Mouse (Mus musculus): ENCODE data around the gene Olfm4. TPM values are rescaled to one million over a fixed set of nuclear protein-coding genes. Genes with fewer than 3 reads are reported as not detected.

Gene Olfm4
- polyA plus RNA-seq, 2 experiments, result 0.92 to 1.2 TPM

- H3K9ac ChIP-seq (ENCODE audit: low read depth, low read length, severe bottlenecking), result no peak overlapping the region
- TF ChIP-seq POLR2A (IDR thresholded peaks at IDR 0.05; ENCODE audit: borderline replicate concordance, extremely low read depth, insufficient read depth, insufficient read length), result no peak
- H3K4me1 ChIP-seq (ENCODE audit: control insufficient read depth, insufficient read depth, low read length), result no peaks in the 10 kb centered on the region
- H3K4me3 ChIP-seq (replicated peaks; ENCODE audit: low read length), result no peak overlapping the region
- no peaks in the 10 kb centered on the region for H3K9me3 ChIP-seq (ENCODE audit: control insufficient read depth, low read length)
- H3K36me3 ChIP-seq (ENCODE audit: control insufficient read depth, insufficient read depth, low read length), result no peaks in the 10 kb centered on the region
- H3K27me3 ChIP-seq (ENCODE audit: control insufficient read depth, insufficient read depth, low read length), result no peaks in the 10 kb centered on the region
- H3K27ac ChIP-seq (replicated peaks; ENCODE audit: low read depth, low read length), result no peak overlapping the region
- ATAC-seq (ENCODE audit: low FRiP score, low read depth), result no peak
- WGBS, result 87% methylated on average over 4 of the region's 4 CpGs
- no peak for DNase-seq (ENCODE audit: low spot score)
- H3K4me2 ChIP-seq (replicated peaks; ENCODE audit: low read depth, low read length, severe bottlenecking), result no peak overlapping the region
Measured at GRCm38 (mm10) chr14:79981437-79981836, 2.4 kb upstream of the Olfm4 start.

GRCm38 (mm10) chr14:79985137-79985670 lies 1.3 kb downstream of the Olfm4 start:
- Histone ChIP-seq H3K9ac (ENCODE audit: low read depth, low read length, severe bottlenecking) (no peak overlapping the region), H3K4me3 (replicated peaks; ENCODE audit: low read length) (no peak overlapping the region), H3K4me2 (replicated peaks; ENCODE audit: low read depth, low read length, severe bottlenecking) (no peak overlapping the region), H3K36me3 (ENCODE audit: control insufficient read depth, insufficient read depth, low read length) (no peaks in the 10 kb centered on the region), H3K27ac (replicated peaks; ENCODE audit: low read depth, low read length) (no peak overlapping the region), H3K27me3 (ENCODE audit: control insufficient read depth, insufficient read depth, low read length) (no peaks in the 10 kb centered on the region), H3K9me3 (ENCODE audit: control insufficient read depth, low read length) (no peaks in the 10 kb centered on the region), H3K4me1 (ENCODE audit: control insufficient read depth, insufficient read depth, low read length) (no peaks in the 10 kb centered on the region)
- ATAC-seq (ENCODE audit: low FRiP score, low read depth) (no peak), DNase-seq (ENCODE audit: low spot score) (no peak)
- TF ChIP-seq POLR2A (IDR thresholded peaks at IDR 0.05; ENCODE audit: borderline replicate concordance, extremely low read depth, insufficient read depth, insufficient read length), result no peak
- WGBS, result 81% methylated on average over 7 of the region's 7 CpGs

GRCm38 (mm10) chr14:79985696-79986095 lies 1.8 kb downstream of the Olfm4 start:
- WGBS, result 91% methylated on average over 2 of the region's 2 CpGs
- ATAC-seq (ENCODE audit: low FRiP score, low read depth) (no peak), DNase-seq (ENCODE audit: low spot score) (no peak)
- H3K4me1 ChIP-seq (ENCODE audit: control insufficient read depth, insufficient read depth, low read length), result no peaks in the 10 kb centered on the region
- no peak for TF ChIP-seq POLR2A (IDR thresholded peaks at IDR 0.05; ENCODE audit: borderline replicate concordance, extremely low read depth, insufficient read depth, insufficient read length)
- no peak overlapping the region for H3K4me3 ChIP-seq (replicated peaks; ENCODE audit: low read length)
- no peaks in the 10 kb centered on the region for H3K9me3 ChIP-seq (ENCODE audit: control insufficient read depth, low read length)
- no peak overlapping the region for H3K4me2 ChIP-seq (replicated peaks; ENCODE audit: low read depth, low read length, severe bottlenecking)
- H3K36me3 ChIP-seq (ENCODE audit: control insufficient read depth, insufficient read depth, low read length), result no peaks in the 10 kb centered on the region
- H3K27me3 ChIP-seq (ENCODE audit: control insufficient read depth, insufficient read depth, low read length), result no peaks in the 10 kb centered on the region
- H3K27ac ChIP-seq (replicated peaks; ENCODE audit: low read depth, low read length), result no peak overlapping the region
- H3K9ac ChIP-seq (ENCODE audit: low read depth, low read length, severe bottlenecking), result no peak overlapping the region

- ATAC-seq (ENCODE audit: low FRiP score, low read depth), result no peak
Measured at GRCm38 (mm10) chr14:79986831-79987230, 3.0 kb downstream of the Olfm4 start.

GRCm38 (mm10) chr14:79989785-79990184 lies 5.9 kb downstream of the Olfm4 start:
- no peaks in the 10 kb centered on the region for H3K4me1 ChIP-seq (ENCODE audit: control insufficient read depth, insufficient read depth, low read length)
- no peak overlapping the region for H3K4me3 ChIP-seq (replicated peaks; ENCODE audit: low read length)
- H3K9me3 ChIP-seq (ENCODE audit: control insufficient read depth, low read length), result no peaks in the 10 kb centered on the region
- no peak overlapping the region for H3K9ac ChIP-seq (ENCODE audit: low read depth, low read length, severe bottlenecking)
- H3K36me3 ChIP-seq (ENCODE audit: control insufficient read depth, insufficient read depth, low read length), result no peaks in the 10 kb centered on the region
- no peak for TF ChIP-seq POLR2A (IDR thresholded peaks at IDR 0.05; ENCODE audit: borderline replicate concordance, extremely low read depth, insufficient read depth, insufficient read length)
- no peaks in the 10 kb centered on the region for H3K27me3 ChIP-seq (ENCODE audit: control insufficient read depth, insufficient read depth, low read length)
- no peak overlapping the region for H3K4me2 ChIP-seq (replicated peaks; ENCODE audit: low read depth, low read length, severe bottlenecking)
- WGBS, result 66% methylated on average over 4 of the region's 4 CpGs
- H3K27ac ChIP-seq (replicated peaks; ENCODE audit: low read depth, low read length), result no peak overlapping the region
- ATAC-seq (ENCODE audit: low FRiP score, low read depth), result no peak
- no peak for DNase-seq (ENCODE audit: low spot score)

More at GRCm38 (mm10) chr14:79986831-79987230, 3.0 kb downstream of the Olfm4 start:
- no peak overlapping the region for H3K4me3 ChIP-seq (replicated peaks; ENCODE audit: low read length)
- no peaks in the 10 kb centered on the region for H3K4me1 ChIP-seq (ENCODE audit: control insufficient read depth, insufficient read depth, low read length)
- no peak for TF ChIP-seq POLR2A (IDR thresholded peaks at IDR 0.05; ENCODE audit: borderline replicate concordance, extremely low read depth, insufficient read depth, insufficient read length)
- no peaks in the 10 kb centered on the region for H3K27me3 ChIP-seq (ENCODE audit: control insufficient read depth, insufficient read depth, low read length)
- WGBS, result 82% methylated on average over 8 of the region's 8 CpGs
- no peak overlapping the region for H3K4me2 ChIP-seq (replicated peaks; ENCODE audit: low read depth, low read length, severe bottlenecking)
- H3K36me3 ChIP-seq (ENCODE audit: control insufficient read depth, insufficient read depth, low read length), result no peaks in the 10 kb centered on the region
- no peak overlapping the region for H3K27ac ChIP-seq (replicated peaks; ENCODE audit: low read depth, low read length)
- H3K9me3 ChIP-seq (ENCODE audit: control insufficient read depth, low read length), result no peaks in the 10 kb centered on the region
- DNase-seq (ENCODE audit: low spot score), result no peak
- no peak overlapping the region for H3K9ac ChIP-seq (ENCODE audit: low read depth, low read length, severe bottlenecking)

- no peak for TF ChIP-seq POLR2A (IDR thresholded peaks at IDR 0.05; ENCODE audit: borderline replicate concordance, extremely low read depth, insufficient read depth, insufficient read length)
- ATAC-seq (ENCODE audit: low FRiP score, low read depth), result no peak
- H3K4me2 ChIP-seq (replicated peaks; ENCODE audit: low read depth, low read length, severe bottlenecking), result no peak overlapping the region
- H3K4me1 ChIP-seq (ENCODE audit: control insufficient read depth, insufficient read depth, low read length), result no peaks in the 10 kb centered on the region
- WGBS, result 55% methylated on average over 5 of the region's 5 CpGs
- H3K4me3 ChIP-seq (replicated peaks; ENCODE audit: low read length), result no peak overlapping the region
- H3K9me3 ChIP-seq (ENCODE audit: control insufficient read depth, low read length), result no peaks in the 10 kb centered on the region
- H3K27me3 ChIP-seq (ENCODE audit: control insufficient read depth, insufficient read depth, low read length), result no peaks in the 10 kb centered on the region
- H3K9ac ChIP-seq (ENCODE audit: low read depth, low read length, severe bottlenecking), result no peak overlapping the region
- DNase-seq (ENCODE audit: low spot score), result no peak
- no peaks in the 10 kb centered on the region for H3K36me3 ChIP-seq (ENCODE audit: control insufficient read depth, insufficient read depth, low read length)
- H3K27ac ChIP-seq (replicated peaks; ENCODE audit: low read depth, low read length), result no peak overlapping the region
Measured at GRCm38 (mm10) chr14:79990547-79990946, 6.7 kb downstream of the Olfm4 start.
